Mouse (Mus musculus): Measurements from ENCODE around the gene Prkci.

DNA sequence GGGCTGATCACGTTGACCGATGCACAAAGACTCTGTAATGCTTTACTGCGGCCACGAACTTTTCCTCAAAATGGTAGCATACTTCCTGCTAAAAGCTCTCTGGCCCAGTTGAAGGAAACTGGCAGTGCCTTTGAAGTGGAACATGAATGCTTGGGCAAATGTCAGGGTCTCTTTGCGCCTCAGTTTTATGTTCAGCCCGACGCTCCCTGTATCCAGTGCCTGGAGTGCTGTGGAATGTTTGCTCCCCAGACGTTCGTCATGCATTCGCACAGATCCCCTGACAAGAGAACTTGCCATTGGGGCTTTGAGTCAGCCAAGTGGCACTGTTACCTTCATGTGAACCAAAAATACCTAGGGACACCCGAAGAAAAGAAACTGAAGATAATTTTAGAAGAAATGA is 102.4 kb downstream of the Prkci start:
- TF ChIP-seq POLR2A (IDR thresholded peaks at IDR 0.05; ENCODE audit: extremely low read depth, insufficient read depth, low read length) (no peak), CTCF (IDR thresholded peaks at IDR 0.05; ENCODE audit: extremely low read depth, insufficient read depth, low read length) (no peak)
